Mouse (Mus musculus): Measurements from ENCODE around the gene Crebl2. TPM values are rescaled to one million over a fixed set of nuclear protein-coding genes. Genes with fewer than 3 reads are reported as not detected.
A peak's percentile ranks its signal among the peaks of the same experiment; 100 is the strongest.

Crebl2 gene
- total and polyA plus RNA-seq, 3 experiments, result 1.4 to 2.2 (median 1.5) TPM

DNA sequence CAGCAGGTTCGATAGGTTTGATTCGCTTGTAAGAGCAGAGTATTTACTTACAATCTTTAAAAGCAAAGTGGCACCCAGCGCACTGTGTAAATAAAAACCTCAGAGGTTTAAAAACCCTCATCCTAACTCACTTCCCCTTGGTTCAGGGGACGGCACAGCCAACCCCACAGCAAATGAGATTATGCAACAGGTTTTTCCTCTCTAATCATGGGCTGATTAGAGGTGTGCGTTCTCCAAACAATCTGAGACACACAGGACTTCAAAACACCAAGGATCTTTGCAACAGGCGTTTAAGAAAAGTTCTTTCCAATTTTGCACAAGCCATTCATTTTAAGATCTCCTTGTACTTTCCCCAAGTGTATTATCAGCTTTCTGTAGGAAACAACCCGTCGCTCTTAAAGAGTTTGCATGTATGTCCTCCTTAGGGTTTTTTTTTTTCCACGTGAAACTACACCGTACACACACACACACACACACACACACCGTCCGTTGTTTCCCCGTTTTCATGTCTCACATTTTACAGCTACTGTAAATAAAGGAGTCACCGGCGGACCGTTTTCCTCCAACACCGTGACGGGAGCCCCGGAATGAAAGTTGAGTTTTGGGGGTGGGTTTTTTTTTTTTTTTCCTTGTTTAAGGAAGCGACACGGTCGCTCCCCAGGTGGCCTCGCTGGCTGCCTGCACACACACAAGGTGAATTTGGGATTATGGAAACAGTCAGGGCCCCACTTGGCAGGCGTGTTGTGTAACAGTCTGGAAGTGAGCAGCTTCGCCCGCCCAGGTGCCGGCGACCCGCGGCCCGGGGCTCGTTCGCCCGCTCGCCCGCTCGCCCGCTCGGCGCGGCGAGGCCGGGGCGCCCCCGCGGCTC, 38.5 kb upstream of the Crebl2 start:
- H3K9me3 ChIP-seq (replicated peaks; ENCODE audit: low read length), result no peaks in the 10 kb centered on the region
- TF ChIP-seq ZKSCAN1 (IDR thresholded peaks at IDR 0.05; ENCODE audit: borderline replicate concordance, low read depth, low read length) (no peak), POLR2AphosphoS2 (IDR thresholded peaks at IDR 0.05; ENCODE audit: low read depth, low read length) (no peak), CTCF (conservative IDR thresholded peaks at IDR 0.05 in 1 of 2, IDR thresholded peaks at IDR 0.05 in 1 of 2; ENCODE audit: low read depth in 2 of 2, low read length in 2 of 2) (no peak), ETS1 (conservative IDR thresholded peaks at IDR 0.05; ENCODE audit: low read depth, low read length) (peak; percentile 35), ZNF384 (IDR thresholded peaks at IDR 0.05; ENCODE audit: low read depth, low read length) (peak; percentile 91), NELFE (IDR thresholded peaks at IDR 0.05; ENCODE audit: low read depth, low read length) (no peak), BHLHE40 (IDR thresholded peaks at IDR 0.05; ENCODE audit: low read depth, low read length) (peak; percentile 69), CHD2 (IDR thresholded peaks at IDR 0.05; ENCODE audit: low read length) (no peak), IRF4 (IDR thresholded peaks at IDR 0.05; ENCODE audit: low read depth, low read length) (peak; percentile 69), MAFK (IDR thresholded peaks at IDR 0.05; ENCODE audit: insufficient replicate concordance, low read length) (no peak), MXI1 (IDR thresholded peaks at IDR 0.05; ENCODE audit: low read depth, low read length) (peak; percentile 89), JUN (IDR thresholded peaks at IDR 0.05; ENCODE audit: insufficient read depth, low read depth, low read length) (peak; percentile 20; the same call in 1 of the 2 replicates), MYC (IDR thresholded peaks at IDR 0.05; ENCODE audit: low read depth, low read length) (0 out of 2 replicates have a peak, but pooled peaks have one; percentile 27), JUND (conservative IDR thresholded peaks at IDR 0.05; ENCODE audit: low read depth, low read length) (0 out of 2 replicates have a peak, but pooled peaks have one; percentile 25), ELF1 (IDR thresholded peaks at IDR 0.05; ENCODE audit: low read depth, low read length) (0 out of 2 replicates have a peak, but pooled peaks have one; percentile 33), ZC3H11A (IDR thresholded peaks at IDR 0.05; ENCODE audit: low read depth, low read length) (no peak), POLR2A (IDR thresholded peaks at IDR 0.05; ENCODE audit: low read depth, low read length) (peak; percentile 14; the same call in 1 of the 2 replicates), UBTF (IDR thresholded peaks at IDR 0.05; ENCODE audit: low read depth, low read length) (peak; percentile 70; the same call in 1 of the 2 replicates), CHD1 (IDR thresholded peaks at IDR 0.05; ENCODE audit: low read depth, low read length) (peak; percentile 68; the same call in 1 of the 2 replicates), EP300 (IDR thresholded peaks at IDR 0.05; ENCODE audit: low read length) (peak; percentile 58), RAD21 (IDR thresholded peaks at IDR 0.05; ENCODE audit: low read depth, low read length) (no peak), SIN3A (IDR thresholded peaks at IDR 0.05; ENCODE audit: low read length) (peak; percentile 92), MEF2A (IDR thresholded peaks at IDR 0.05; ENCODE audit: borderline replicate concordance, low read depth, low read length) (0 out of 2 replicates have a peak, but pooled peaks have one; percentile 20), MAZ (IDR thresholded peaks at IDR 0.05; ENCODE audit: low read depth, low read length) (0 out of 2 replicates have a peak, but pooled peaks have one; percentile 12)
- in situ Hi-C loops (cut with MboI; ENCODE audit: low pct_ligation_motif_present, low pct_unique_long_range_greater_than_20kb, low sequenced_read_pairs), result no loop called here
- dilution Hi-C loops (cut with MboI; ENCODE audit: extremely low pct_ligation_motif_present, extremely low pct_unique_long_range_greater_than_20kb, low sequenced_read_pairs), result no loop called here
- peak overlapping the region; percentile 91 for H3K9ac ChIP-seq (ENCODE audit: insufficient read depth, low read depth)
- peaks cover 2% of the 10 kb centered on the region for H3K27me3 ChIP-seq (replicated peaks)
- H3K4me1 ChIP-seq (ENCODE audit: control insufficient read depth in 1 of 2, insufficient read depth in 2 of 2), result peaks cover 3 to 31% of the 10 kb centered on the region in 2 experiments
- H3K4me3 ChIP-seq (replicated peaks in 1 of 3; ENCODE audit: low read depth in 2 of 3, low read length in 2 of 3, poor library complexity in 1 of 3), result peak overlapping the region; percentile 74 to 77 (median 76)
- peak overlapping the region; percentile 51; the same call in 1 of the 2 replicates for H3K27ac ChIP-seq (ENCODE audit: insufficient read depth, low read depth)
- peak; percentile 52 for DNase-seq (ENCODE audit: extremely low read depth)
- H3K4me2 ChIP-seq (ENCODE audit: insufficient read depth, low read depth, poor library complexity, severe bottlenecking), result peak overlapping the region; percentile 94
- H3K36me3 ChIP-seq (replicated peaks in 1 of 2; ENCODE audit: control insufficient read depth in 1 of 2, insufficient read depth in 1 of 2, low read length in 1 of 2), result peaks cover 0 to 13% of the 10 kb centered on the region in 2 experiments
- peaks cover 40% of the 10 kb centered on the region for H3K79me2 ChIP-seq (replicated peaks; ENCODE audit: control insufficient read depth, extremely low read depth, insufficient read depth, poor library complexity, severe bottlenecking)

Measured in CH12.LX (cell line).